Mouse (Mus musculus) neural tube, embryonic 14.5 days (tissue): ENCODE measurements around the gene Hoxb7. TPM values are rescaled to one million over a fixed set of nuclear protein-coding genes. Genes with fewer than 3 reads are reported as not detected.

ENCODE experiments used
- ATAC-seq: fragments of 200-750 bp; cut with Nextera tagmentation; 2 replicates; pipeline ENCODE4 v1.8.0; 2017; ENCODE audit warnings: low read depth, mild to moderate bottlenecking, moderate TSS enrichment, moderate library complexity
- H3K27ac ChIP-seq: fragments of 300-500 bp; sonication (generic); 2 replicates; pipeline ENCODE4 v1.5.1; 2014; ENCODE audit warnings: low read depth, mild to moderate bottlenecking, control low read depth, low read length, moderate library complexity, mixed read lengths
- H3K27me3 ChIP-seq: fragments of 300-500 bp; sonication (generic); 2 replicates; pipeline ENCODE4 v1.6.1; 2014; ENCODE audit warnings: low read length; ENCODE audit not compliant: control insufficient read depth, insufficient read depth
- H3K36me3 ChIP-seq: fragments of 300-500 bp; sonication (generic); 2 replicates; pipeline ENCODE4 v1.6.1; 2014; ENCODE audit warnings: low read length, mixed read lengths; ENCODE audit not compliant: control insufficient read depth, insufficient read depth
- H3K4me1 ChIP-seq: fragments of 300-500 bp; sonication (generic); 2 replicates; pipeline ENCODE4 v1.6.1; 2014; ENCODE audit warnings: low read length; ENCODE audit not compliant: control insufficient read depth, insufficient read depth
- H3K4me2 ChIP-seq: fragments of 300-500 bp; sonication (generic); 2 replicates; pipeline ENCODE4 v1.6.1; 2014; ENCODE audit warnings: mild to moderate bottlenecking, low read depth, low read length, control low read depth
- H3K4me3 ChIP-seq: fragments of 300-500 bp; sonication (generic); 2 replicates; pipeline ENCODE4 v1.5.1; 2014; ENCODE audit warnings: low read depth, low read length, control low read depth, mixed read lengths
- H3K9ac ChIP-seq: fragments of 300-500 bp; sonication (generic); replicated peaks from 2 replicates; pipeline ENCODE4 v1.6.1; 2014; ENCODE audit warnings: low read depth, mild to moderate bottlenecking, control low read depth, low read length, mixed read lengths
- H3K9me3 ChIP-seq: fragments of 300-500 bp; sonication (generic); 2 replicates; pipeline ENCODE4 v1.6.1; 2016; ENCODE audit warnings: low read length; ENCODE audit not compliant: control insufficient read depth
- WGBS: fragments of 180-500 bp; shearing (Covaris S2); extraction: QIAGEN DNeasy Blood & Tissue Kit; methylation state at CpG from one replicate; pipeline ENCODE4 v1.1.7; 2014; 5-methylcytosine and 5-hydroxymethylcytosine counted together
- polyA plus RNA-seq: library from polyadenylated mRNA; unstranded; fragments of >200 nt; fragmentation: Nextera tagmentation; extraction: Ambion mirVana; gene quantifications from 2 replicates; pipeline ENCODE4 v1.2.1, GENCODE M21; 2014

Hoxb7 gene
- polyA plus RNA-seq, 1 experiment from 2014 or later = 133 TPM

DNA sequence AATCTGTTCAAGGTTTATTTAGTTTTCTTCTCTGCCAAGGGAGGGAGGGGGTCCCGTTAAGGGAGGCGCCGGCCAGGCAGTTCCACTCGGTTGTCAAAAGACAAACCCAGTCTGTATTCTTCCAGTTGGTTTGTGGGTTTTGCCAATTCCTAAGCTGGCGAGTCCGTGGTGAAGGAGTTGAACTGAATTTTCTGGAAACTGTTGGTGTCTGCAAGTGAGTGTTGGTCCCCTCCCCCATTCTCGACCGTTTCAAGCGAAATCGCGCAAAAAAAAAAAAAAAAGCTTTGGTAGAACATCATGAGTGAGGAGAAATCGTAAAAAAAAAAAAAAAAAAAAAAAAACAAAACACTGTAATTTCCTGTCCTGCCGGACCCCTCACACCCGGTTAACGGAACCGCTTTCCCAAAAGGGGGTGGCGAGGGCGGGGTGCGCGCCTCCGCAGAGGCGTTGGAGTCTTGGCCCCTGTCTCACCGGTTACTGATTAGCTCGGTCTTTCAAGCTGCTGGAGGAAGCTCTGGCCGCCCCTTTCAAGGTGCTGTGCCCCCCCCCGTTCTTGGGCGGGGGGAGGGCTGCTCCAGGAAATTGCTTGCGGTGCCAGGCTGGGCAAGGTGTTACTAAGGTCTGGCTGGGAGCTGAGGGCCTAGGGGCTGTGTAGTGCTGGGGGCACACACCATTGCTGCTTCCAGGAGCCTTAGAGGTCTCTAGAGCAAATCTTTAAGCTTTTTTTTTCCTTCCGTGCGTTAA lies 8.8 kb downstream of the Hoxb7 start:
- peak overlapping the region; percentile 95 for H3K4me3 ChIP-seq
- no peaks in the 10 kb centered on the region for H3K9me3 ChIP-seq
- peaks cover 30% of the 10 kb centered on the region for H3K4me1 ChIP-seq
- no peak for ATAC-seq
- H3K9ac ChIP-seq = peak overlapping the region; percentile 100
- H3K4me2 ChIP-seq = peak overlapping the region; percentile 100
- H3K36me3 ChIP-seq = no peaks in the 10 kb centered on the region
- peak overlapping the region; percentile 100 for H3K27ac ChIP-seq
- no peaks in the 10 kb centered on the region for H3K27me3 ChIP-seq
- WGBS = 1% methylated on average over 30 of the region's 30 CpGs

DNA sequence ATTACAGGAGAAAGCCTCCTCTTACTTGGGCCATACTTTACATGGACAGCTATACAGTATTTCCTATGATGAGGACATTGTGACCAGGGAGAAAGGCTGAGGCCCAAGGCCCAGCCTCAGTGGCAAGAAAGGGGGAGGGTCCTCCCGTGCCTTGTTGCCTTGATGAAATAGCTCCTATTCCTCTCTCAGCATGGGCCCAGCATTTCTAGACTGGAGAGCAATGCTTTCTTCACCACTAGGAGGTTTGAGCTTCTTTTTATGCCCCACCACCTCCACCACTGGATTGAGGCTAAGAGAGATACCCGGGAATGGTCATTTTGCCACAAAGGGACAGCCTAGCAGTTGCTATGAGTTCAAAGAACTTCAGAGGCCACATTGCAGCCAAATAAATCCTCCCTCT lies 10.6 kb downstream of the Hoxb7 start:
- Histone ChIP-seq H3K4me3 (peak overlapping the region; percentile 95), H3K4me2 (peak overlapping the region; percentile 100), H3K4me1 (peaks cover 34% of the 10 kb centered on the region), H3K36me3 (peaks cover 14% of the 10 kb centered on the region), H3K9ac (peak overlapping the region; percentile 100), H3K27me3 (no peaks in the 10 kb centered on the region), H3K27ac (peak overlapping the region; percentile 100), H3K9me3 (no peaks in the 10 kb centered on the region)
- no peak for ATAC-seq
- 0% methylated on average over 2 of the region's 2 CpGs for WGBS

- Histone ChIP-seq H3K4me2 (peak overlapping the region; percentile 100), H3K36me3 (peaks cover 17% of the 10 kb centered on the region), H3K9me3 (no peaks in the 10 kb centered on the region), H3K27me3 (no peaks in the 10 kb centered on the region), H3K4me1 (peaks cover 38% of the 10 kb centered on the region), H3K4me3 (peak overlapping the region; percentile 95), H3K27ac (peak overlapping the region; percentile 100), H3K9ac (peak overlapping the region; percentile 100)
- 7% methylated on average over 3 of the region's 3 CpGs for WGBS
- no peak for ATAC-seq
Observed at GRCm38 (mm10) chr11:96297428-96297827, 11.0 kb downstream of the Hoxb7 start.

DNA sequence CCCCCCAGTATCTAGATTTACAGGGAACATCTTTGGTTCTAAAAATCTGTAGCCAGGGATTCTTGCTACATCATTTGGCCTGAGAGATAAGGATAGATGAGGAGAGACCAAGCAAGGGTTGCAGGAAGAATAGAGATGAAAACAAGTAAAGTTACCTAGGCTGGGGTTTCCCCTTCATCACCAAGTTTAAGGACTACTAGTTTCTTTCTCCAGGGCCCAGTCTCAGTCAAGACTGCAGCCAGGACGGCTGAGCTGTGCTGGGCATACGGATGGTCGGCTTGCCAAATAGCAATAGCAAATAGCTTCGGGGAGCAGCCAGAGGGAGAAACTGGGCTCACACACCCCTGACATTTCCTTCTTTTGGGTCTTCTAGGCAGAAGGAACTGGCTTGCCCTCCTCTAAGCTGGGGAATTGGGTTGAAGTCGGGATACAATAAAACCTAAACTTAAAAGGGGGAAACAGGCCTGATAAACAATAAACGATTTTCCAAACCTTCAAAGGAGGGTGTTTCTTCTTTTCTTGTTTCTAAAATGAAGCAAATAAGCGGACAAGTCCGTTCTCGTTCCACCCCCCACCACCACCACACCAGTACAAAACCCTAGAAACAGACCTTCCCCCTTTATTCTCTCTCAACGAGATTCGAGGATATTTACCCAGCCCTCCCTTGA lies 11.7 kb downstream of the Hoxb7 start:
- H3K4me2 ChIP-seq = peak overlapping the region; percentile 100
- peaks cover 38% of the 10 kb centered on the region for H3K4me1 ChIP-seq
- peak overlapping the region; percentile 100 for H3K9ac ChIP-seq
- no peaks in the 10 kb centered on the region for H3K9me3 ChIP-seq
- ATAC-seq = no peak
- H3K36me3 ChIP-seq = peaks cover 17% of the 10 kb centered on the region
- peak overlapping the region; percentile 100 for H3K27ac ChIP-seq
- no peaks in the 10 kb centered on the region for H3K27me3 ChIP-seq
- peak overlapping the region; percentile 95 for H3K4me3 ChIP-seq
- WGBS = under 1% methylated on average over 11 of the region's 11 CpGs

- Histone ChIP-seq H3K9ac (peak overlapping the region; percentile 100), H3K27me3 (no peaks in the 10 kb centered on the region), H3K4me3 (peak overlapping the region; percentile 95), H3K9me3 (no peaks in the 10 kb centered on the region), H3K4me1 (peaks cover 42% of the 10 kb centered on the region), H3K36me3 (peaks cover 24% of the 10 kb centered on the region), H3K4me2 (peak overlapping the region; percentile 100), H3K27ac (peak overlapping the region; percentile 100)
- peak; percentile 61 for ATAC-seq
- under 1% methylated on average over 66 of the region's 66 CpGs for WGBS
Observed at GRCm38 (mm10) chr11:96298895-96299667, 12.7 kb downstream of the Hoxb7 start.

- 3% methylated on average over 9 of the region's 9 CpGs for WGBS
- peak overlapping the region; percentile 100 for H3K27ac ChIP-seq
- H3K9me3 ChIP-seq = no peaks in the 10 kb centered on the region
- H3K9ac ChIP-seq = peak overlapping the region; percentile 100
- ATAC-seq = no peak
- peak overlapping the region; percentile 95 for H3K4me3 ChIP-seq
- peak overlapping the region; percentile 100 for H3K4me2 ChIP-seq
- peaks cover 42% of the 10 kb centered on the region for H3K4me1 ChIP-seq
- no peaks in the 10 kb centered on the region for H3K27me3 ChIP-seq
- H3K36me3 ChIP-seq = peaks cover 28% of the 10 kb centered on the region
Observed at GRCm38 (mm10) chr11:96299781-96300180, 13.4 kb downstream of the Hoxb7 start.

DNA sequence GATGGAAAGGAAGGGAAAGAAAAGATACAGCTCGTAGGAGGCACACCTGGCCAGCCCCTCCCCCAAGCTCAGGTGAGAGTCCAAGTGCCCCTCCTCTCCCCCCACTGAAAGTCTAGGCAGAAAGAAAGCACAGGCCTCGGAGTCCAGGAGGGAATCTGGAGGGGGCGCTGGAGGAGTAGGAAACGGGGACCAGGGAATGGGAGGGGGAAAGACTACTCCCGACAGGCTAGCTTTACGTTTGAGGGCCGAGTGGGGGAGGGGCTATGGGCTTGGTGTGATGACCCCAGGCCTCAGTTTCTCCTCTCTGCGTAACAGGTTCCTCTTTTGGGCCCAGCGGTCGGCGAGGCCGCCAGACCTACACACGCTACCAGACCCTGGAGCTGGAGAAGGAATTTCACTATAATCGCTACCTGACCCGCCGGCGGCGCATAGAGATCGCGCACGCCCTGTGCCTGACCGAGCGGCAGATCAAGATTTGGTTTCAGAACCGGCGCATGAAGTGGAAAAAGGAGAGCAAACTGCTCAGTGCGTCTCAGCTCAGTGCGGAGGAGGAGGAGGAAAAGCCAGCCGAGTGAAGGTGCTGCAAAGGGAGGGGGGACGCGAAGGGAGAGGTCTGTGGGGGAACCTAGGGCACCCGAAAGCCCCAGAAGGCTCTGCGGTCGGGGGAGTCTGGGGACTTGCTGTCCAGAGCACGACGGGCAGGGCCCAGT lies 14.1 kb downstream of the Hoxb7 start:
- peak overlapping the region; percentile 100 for H3K9ac ChIP-seq
- WGBS = 2% methylated on average over 35 of the region's 35 CpGs
- H3K27me3 ChIP-seq = no peaks in the 10 kb centered on the region
- peaks cover 33% of the 10 kb centered on the region for H3K36me3 ChIP-seq
- peak overlapping the region; percentile 100 for H3K27ac ChIP-seq
- no peaks in the 10 kb centered on the region for H3K9me3 ChIP-seq
- peak overlapping the region; percentile 95 for H3K4me3 ChIP-seq
- ATAC-seq = no peak
- H3K4me2 ChIP-seq = peak overlapping the region; percentile 100
- peaks cover 48% of the 10 kb centered on the region for H3K4me1 ChIP-seq

DNA sequence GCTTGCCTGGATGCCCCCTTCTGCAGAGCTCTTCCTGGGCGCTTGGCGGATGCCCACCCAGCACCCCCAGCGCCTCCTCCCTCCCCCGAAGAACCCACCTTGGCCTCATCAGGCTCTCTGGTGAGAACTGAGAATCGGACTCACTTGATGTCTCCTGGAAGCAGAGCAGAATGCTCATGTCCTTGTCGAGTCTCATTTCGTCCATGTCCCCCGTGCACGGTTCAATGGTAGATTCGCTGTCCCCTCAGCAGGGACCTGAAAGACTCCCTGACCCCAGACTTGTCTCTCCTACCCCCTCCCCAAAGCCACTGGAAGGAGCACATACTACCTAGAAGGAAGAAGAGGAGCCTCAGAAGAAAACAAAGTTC lies 14.6 kb downstream of the Hoxb7 start:
- no peaks in the 10 kb centered on the region for H3K27me3 ChIP-seq
- no peaks in the 10 kb centered on the region for H3K9me3 ChIP-seq
- H3K4me3 ChIP-seq = peak overlapping the region; percentile 95
- 0% methylated on average over 9 of the region's 10 CpGs for WGBS
- H3K4me1 ChIP-seq = peaks cover 51% of the 10 kb centered on the region
- ATAC-seq = no peak
- peak overlapping the region; percentile 100 for H3K9ac ChIP-seq
- peak overlapping the region; percentile 100 for H3K4me2 ChIP-seq
- H3K36me3 ChIP-seq = peaks cover 37% of the 10 kb centered on the region
- peak overlapping the region; percentile 100 for H3K27ac ChIP-seq
